Mouse (Mus musculus) CH12.LX (cell line): ENCODE data around the gene Trim21.

Source experiments
- CTCF ChIP-seq, 2 experiments: IDR thresholded peaks in 1 of 2; conservative IDR thresholded peaks in 1 of 2; 2 replicates each; pipeline ENCODE4 v1.5.1; 2011 to 2012; ENCODE audit warnings: low read depth in 2 of 2, low read length in 2 of 2, improper control_type of control experiment in 1 of 2, inconsistent platforms in 1 of 2, mild to moderate bottlenecking in 1 of 2, moderate library complexity in 1 of 2
- EP300 ChIP-seq: IDR thresholded peaks from 2 replicates; pipeline ENCODE4 v1.6.1; 2011; ENCODE audit warnings: low read length, improper control_type of control experiment
- MAX ChIP-seq: IDR thresholded peaks from 2 replicates; pipeline ENCODE4 v1.6.1; 2011; ENCODE audit warnings: low read length, improper control_type of control experiment
- NRF1 ChIP-seq: IDR thresholded peaks from 2 replicates; pipeline ENCODE4 v1.6.1; 2014; ENCODE audit warnings: low read depth, mild to moderate bottlenecking, inconsistent platforms, low read length, improper control_type of control experiment, moderate library complexity
- POLR2A ChIP-seq: IDR thresholded peaks from 2 replicates; pipeline ENCODE4 v1.6.1; 2011; ENCODE audit warnings: low read depth, mild to moderate bottlenecking, improper control_type of control experiment, low read length
- TCF12 ChIP-seq: IDR thresholded peaks from 2 replicates; pipeline ENCODE4 v1.6.1; 2014; ENCODE audit warnings: low read depth, mild to moderate bottlenecking, inconsistent platforms, low read length, improper control_type of control experiment
- USF1 ChIP-seq: IDR thresholded peaks from 2 replicates; pipeline ENCODE4 v1.6.1; 2014; ENCODE audit warnings: low read depth, mild to moderate bottlenecking, inconsistent platforms, low read length, improper control_type of control experiment
- USF2 ChIP-seq: conservative IDR thresholded peaks from 2 replicates; pipeline ENCODE4 v1.6.1; 2011; ENCODE audit warnings: low read depth, low read length, improper control_type of control experiment
- ZMIZ1 ChIP-seq: IDR thresholded peaks from 2 replicates; pipeline ENCODE4 v1.6.1; 2012; ENCODE audit warnings: low read depth, mild to moderate bottlenecking, inconsistent platforms, low read length, improper control_type of control experiment

DNA sequence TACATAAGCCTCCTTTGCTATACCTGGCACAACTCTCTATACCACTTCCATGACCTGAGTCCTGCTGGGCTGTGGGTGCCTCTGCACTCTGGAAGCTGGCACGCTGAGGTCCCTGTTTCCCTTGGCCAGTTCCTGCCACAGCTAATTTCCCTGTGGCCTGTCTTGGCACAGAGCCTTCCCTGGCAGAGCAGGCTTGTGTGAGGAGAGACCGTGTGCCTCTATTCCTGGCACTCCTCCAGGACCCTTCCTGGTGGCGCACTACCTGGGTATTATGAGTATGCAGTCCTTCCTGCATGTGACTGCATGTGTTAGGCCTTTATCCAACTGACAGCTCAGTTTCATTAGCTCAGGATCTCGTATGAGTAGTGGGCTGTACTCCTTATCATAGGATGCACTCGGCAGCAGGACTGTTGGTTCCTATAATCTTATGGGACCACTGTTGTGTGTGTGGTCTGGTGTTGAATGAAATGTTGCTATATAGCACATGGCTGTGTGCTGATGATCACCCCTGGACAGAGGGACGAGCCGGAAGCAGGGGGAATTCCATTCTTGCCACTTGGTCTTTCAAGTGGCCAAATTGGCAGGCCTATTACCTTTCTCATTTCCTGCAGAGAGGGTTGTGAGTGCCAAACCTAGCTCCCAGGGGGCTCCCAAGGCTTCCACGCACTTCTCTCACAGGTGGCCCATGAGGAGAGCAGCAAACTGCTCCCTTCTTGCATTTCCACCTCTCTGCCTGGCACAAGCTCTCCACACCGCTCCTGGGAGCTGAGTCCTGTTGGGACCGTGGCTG, 48.8 kb downstream of the Trim21 start:
- TF ChIP-seq ZMIZ1 (no peak), CTCF (conservative IDR thresholded peaks at IDR 0.05 in 1 of 2, IDR thresholded peaks at IDR 0.05 in 1 of 2; ENCODE audit: low read depth in 2 of 2, low read length in 2 of 2) (no peak), POLR2A (no peak), NRF1 (no peak), USF1 (no peak), USF2 (no peak), TCF12 (0 out of 2 replicates have a peak, but pooled peaks have one; percentile 10), MAX (no peak), EP300 (no peak)
